Comparison of ENCODE assay signal across 18 mouse cellular contexts in genomic region chr9:14897102-14897501, GRCm38 (mm10). TPM values are rescaled to one million over a fixed set of nuclear protein-coding genes. Genes with fewer than 3 reads are reported as not detected.
"Had no signal": no experiment of that assay in that cellular context is flagged by ENCODE, and none has a peak within 500 bp of the region (broad histone marks: within the 10 kb centered on the region; RNA-seq: fewer than 3 reads in every experiment).

No protein-coding gene starts in this region.

- H3K27me3 ChIP-seq: liver, embryonic 13.5 days; midbrain, embryonic 13.5 days had no signal

- DNase-seq: kidney, adult 9 months; kidney, postnatal 36 days; left cerebral cortex, postnatal 4 days; liver; liver, embryonic 13.5 days; liver, postnatal 0 days; lung, postnatal 36 days; right cerebral cortex, postnatal 25 days had no signal

- H3K36me3 ChIP-seq: liver, embryonic 13.5 days; midbrain, embryonic 13.5 days had no signal

- H3K27ac ChIP-seq: kidney, postnatal 0 days; liver, embryonic 13.5 days; midbrain, embryonic 13.5 days had no signal

- H3K9me3 ChIP-seq: liver, embryonic 13.5 days; midbrain, embryonic 13.5 days had no signal

- H3K4me3 ChIP-seq: liver, embryonic 13.5 days; midbrain, embryonic 13.5 days had no signal

- H3K9ac ChIP-seq: liver, embryonic 13.5 days; liver, postnatal 0 days; midbrain, embryonic 13.5 days had no signal

RNA-seq across cellular contexts. Expression of gene Izumo1r, which starts 6.6 kb away (rescaled TPM):
- total RNA-seq: layer of hippocampus, adult 18-20 months; layer of hippocampus, postnatal 10 days; left cerebral cortex, adult 18-20 months; left cerebral cortex, postnatal 10 days; left cerebral cortex, postnatal 4 days; megakaryocyte progenitor cell, adult 5-6 weeks; midbrain, postnatal 0 days had no signal
- polyA plus RNA-seq: liver, embryonic 13.5 days; liver, postnatal 0 days; midbrain, embryonic 13.5 days; midbrain, postnatal 0 days; neural tube, embryonic 14.5 days; stomach, embryonic 16.5 days had no signal

RNA-seq across cellular contexts. Expression of gene Gpr83, which starts 37.1 kb away (rescaled TPM):
- total RNA-seq: megakaryocyte progenitor cell, adult 5-6 weeks had no signal
- polyA plus RNA-seq: liver, postnatal 0 days had no signal
